Mouse (Mus musculus) megakaryocyte, embryonic 14.5 days (primary cell): ENCODE results near the gene Prr18.

Experiments used
- FLI1 ChIP-seq: IDR thresholded peaks from 2 replicates; pipeline ENCODE4 v1.6.1; 2012; ENCODE audit warnings: low read length, inconsistent platforms, mixed read lengths
- GATA1 ChIP-seq: IDR thresholded peaks from 3 replicates; pipeline ENCODE4 v1.6.1; 2012; ENCODE audit warnings: mixed read lengths, low read length, inconsistent platforms, borderline replicate concordance

- TF ChIP-seq FLI1 (no peak), GATA1 (no peak)
Measured at GRCm38 (mm10) chr17:8342706-8343105, 5.4 kb downstream of the Prr18 start.
